Mouse (Mus musculus): ENCODE measurements at regions not wholly inside any gene's neighbourhood (a gene's known extent, or its start where the extent isn't known, plus 50 kb on each side); places are given as distances from the start of the nearest gene placed in this dataset.

GRCm38 (mm10) chr19:59742946-59743345 lies 200.5 kb downstream of the Rab11fip2 start:
- DNase-seq (ENCODE audit: low spot score) = peak; percentile 65

- DNase-seq (ENCODE audit: low spot score) = no peak
These were observed 182.2 kb downstream of the Rab11fip2 start for GRCm38 (mm10) chr19:59761218-59761617.

- no peak for DNase-seq (ENCODE audit: low spot score)
These were observed 158.9 kb downstream of the Rab11fip2 start for GRCm38 (mm10) chr19:59784401-59785046.

- DNase-seq (ENCODE audit: low spot score) = no peak
These were observed 112.2 kb downstream of the Rab11fip2 start for GRCm38 (mm10) chr19:59831304-59831703.

GRCm38 (mm10) chr19:59837138-59837537 lies 106.3 kb downstream of the Rab11fip2 start:
- no peak for DNase-seq (ENCODE audit: low spot score)

GRCm38 (mm10) chr19:59837628-59838027 lies 105.8 kb downstream of the Rab11fip2 start:
- DNase-seq (ENCODE audit: low spot score) = no peak

- no peak for DNase-seq (ENCODE audit: low spot score)
These were observed 99.2 kb downstream of the Rab11fip2 start for GRCm38 (mm10) chr19:59844270-59844669.

GRCm38 (mm10) chr19:59846807-59847206 lies 96.6 kb downstream of the Rab11fip2 start:
- no peak for DNase-seq (ENCODE audit: low spot score)

- no peak for DNase-seq (ENCODE audit: low spot score)
These were observed 92.8 kb downstream of the Rab11fip2 start for GRCm38 (mm10) chr19:59850696-59851095.

GRCm38 (mm10) chr19:59852011-59852738 lies 91.3 kb downstream of the Rab11fip2 start:
- DNase-seq (ENCODE audit: low spot score) = no peak
